Mouse (Mus musculus) kidney, embryonic 15.5 days (tissue): Measurements from ENCODE around the gene Taf10. TPM values are rescaled to one million over a fixed set of nuclear protein-coding genes. Genes with fewer than 3 reads are reported as not detected.

Experiments
- ATAC-seq: fragments of 200-750 bp; cut with Nextera tagmentation; replicated peaks from 2 replicates; pipeline ENCODE4 v1.8.0; 2017; ENCODE audit warnings: moderate TSS enrichment; ENCODE audit not compliant: low FRiP score
- H3K27ac ChIP-seq: fragments of 300-500 bp; sonication (generic); 2 replicates; pipeline ENCODE4 v1.5.1; 2015; ENCODE audit warnings: mild to moderate bottlenecking, inconsistent platforms
- H3K27me3 ChIP-seq: fragments of 300-500 bp; sonication (generic); 2 replicates; pipeline ENCODE4 v1.6.1; 2015; ENCODE audit warnings: inconsistent platforms
- H3K36me3 ChIP-seq: fragments of 300-500 bp; sonication (generic); 2 replicates; pipeline ENCODE4 v1.6.1; 2015; ENCODE audit warnings: inconsistent platforms
- H3K4me1 ChIP-seq: fragments of 300-500 bp; sonication (generic); 2 replicates; pipeline ENCODE4 v1.6.1; 2015; ENCODE audit warnings: inconsistent platforms
- H3K4me2 ChIP-seq: fragments of 300-500 bp; sonication (generic); 2 replicates; pipeline ENCODE4 v1.6.1; 2015; ENCODE audit warnings: moderate library complexity, mild to moderate bottlenecking, inconsistent platforms
- H3K4me3 ChIP-seq: fragments of 300-500 bp; sonication (generic); replicated peaks from 2 replicates; pipeline ENCODE4 v1.5.1; 2015; ENCODE audit warnings: mild to moderate bottlenecking, inconsistent platforms
- H3K9ac ChIP-seq: fragments of 300-500 bp; sonication (generic); 2 replicates; pipeline ENCODE4 v1.6.1; 2015; ENCODE audit warnings: mild to moderate bottlenecking, inconsistent platforms
- H3K9me3 ChIP-seq: fragments of 300-500 bp; sonication (generic); replicated peaks from 2 replicates; pipeline ENCODE4 v1.6.1; 2016; ENCODE audit warnings: inconsistent platforms
- WGBS: fragments of 180-500 bp; shearing (Covaris S2); methylation state at CpG from one replicate; pipeline ENCODE4 v1.1.7; 2015; ENCODE audit warnings: mixed read lengths; 5-methylcytosine and 5-hydroxymethylcytosine counted together
- polyA plus RNA-seq: library from polyadenylated mRNA; unstranded; fragments of >200 nt; fragmentation: Nextera tagmentation; extraction: Ambion mirVana; gene quantifications from 2 replicates; pipeline ENCODE4 v1.2.1, GENCODE M21; 2015

Taf10 gene
- polyA plus RNA-seq, 1 experiment from 2014 or later, result 127 TPM

GRCm38 (mm10) chr7:105690875-105691274, 53.3 kb downstream of the Taf10 start:
- H3K9me3 ChIP-seq, result no peaks in the 10 kb centered on the region
- no peak overlapping the region for H3K9ac ChIP-seq
- H3K36me3 ChIP-seq, result no peaks in the 10 kb centered on the region
- no peak overlapping the region for H3K27ac ChIP-seq
- no peak for ATAC-seq
- no peaks in the 10 kb centered on the region for H3K27me3 ChIP-seq
- 81% methylated on average over 1 of the region's 1 CpGs for WGBS
- no peak overlapping the region for H3K4me2 ChIP-seq
- H3K4me3 ChIP-seq, result no peak overlapping the region
- H3K4me1 ChIP-seq, result no peaks in the 10 kb centered on the region

Other genes starting within 250 kb of the Taf10 start
- gene Smpd1, start 190.0 kb downstream of the Taf10 start, polyA plus RNA-seq, result 44.7 and 47.7 TPM in 2 replicates
- gene Apbb1, start 162.7 kb downstream of the Taf10 start, polyA plus RNA-seq, result 45.9 and 56.9 TPM in 2 replicates
- 2.0 and 4.4 TPM in 2 replicates for gene Hpx, start 144.2 kb downstream of the Taf10 start, polyA plus RNA-seq
- gene Trim3, start 110.8 kb downstream of the Taf10 start, polyA plus RNA-seq, result 28.4 and 37.2 TPM in 2 replicates
- 184 and 195 TPM in 2 replicates for gene Timm10b, start 104.3 kb downstream of the Taf10 start, polyA plus RNA-seq
- gene Arfip2, start 103.9 kb downstream of the Taf10 start, polyA plus RNA-seq, result 81.6 and 88.2 TPM in 2 replicates
- 15.1 and 25.1 TPM in 2 replicates for gene Gm45799, start 103.8 kb downstream of the Taf10 start, polyA plus RNA-seq
- 0.76 and 1.9 TPM in 2 replicates for gene Dnhd1, start 93.5 kb downstream of the Taf10 start, polyA plus RNA-seq
- 331 and 360 TPM in 2 replicates for gene Ilk, start 7.8 kb downstream of the Taf10 start, polyA plus RNA-seq
- gene Rrp8, start 7.0 kb downstream of the Taf10 start, polyA plus RNA-seq, result 44.8 and 49.6 TPM in 2 replicates
- gene Tpp1, start 7.9 kb upstream of the Taf10 start, polyA plus RNA-seq, result 92.7 and 94.9 TPM in 2 replicates
- gene Dchs1, start 43.3 kb upstream of the Taf10 start, polyA plus RNA-seq, result 10.2 and 12.1 TPM in 2 replicates
- 397 and 398 TPM in 2 replicates for gene Mrpl17, start 66.7 kb upstream of the Taf10 start, polyA plus RNA-seq
- gene Gm4070, start 209.6 kb upstream of the Taf10 start, polyA plus RNA-seq, result 0.50 and 0.66 TPM in 2 replicates